Mouse (Mus musculus) heart, postnatal 10 days (tissue): ENCODE measurements around the gene Scamp4. TPM values are rescaled to one million over a fixed set of nuclear protein-coding genes. Genes with fewer than 3 reads are reported as not detected.
A peak's percentile ranks its signal among the peaks of the same experiment; 100 is the strongest.
"Not testable (repeated sequence)": the region's sequence is repeated elsewhere in the genome, so short reads cannot be mapped to it uniquely, and the experiment has no call there.

Experiments used
- DNase-seq, 2 experiments: peaks; one replicate each; pipeline ENCODE4 v3.0.0; 2021
- intact Hi-C: fragments of 180-260 bp; cut with DNase I; formaldehyde crosslinking; loops from one replicate; pipeline ENCODE4 v1.15.1; 2025
- total RNA-seq, 2 experiments: library from RNA; stranded (reverse); gene quantifications; 2 replicates each; pipeline ENCODE4 v1.2.3; 2021

Scamp4 gene
- total RNA-seq, 2 experiments from 2014 or later: 25.9 to 27.8 TPM

- DNase-seq: peak; percentile 98
- intact Hi-C loops: loop anchor here (2.0 kb wide), 3 partner anchors 33 to 77 kb away; partner anchors contain the start of gene Csnk1g2
These were observed 25.2 kb upstream of the Scamp4 start, which contains the start of gene Klf16 for GRCm38 (mm10) chr10:80577195-80578130. Gene Klf16 (minus strand): TSS chr10:80577321.

GRCm38 (mm10) chr10:80578131-80578750 lies 24.4 kb upstream of the Scamp4 start:
- intact Hi-C loops: loop anchor here (2.0 kb wide), 3 partner anchors 33 to 77 kb away; partner anchors contain the start of gene Csnk1g2
- DNase-seq: peak; percentile 89 to 92

GRCm38 (mm10) chr10:80578911-80579310 lies 23.8 kb upstream of the Scamp4 start:
- peak; percentile 73 for DNase-seq
- intact Hi-C loops: loop anchor here (2.0 kb wide), 3 partner anchors 32 to 76 kb away; partner anchors contain the start of gene Csnk1g2

GRCm38 (mm10) chr10:80583047-80583446 lies 19.6 kb upstream of the Scamp4 start:
- intact Hi-C loops: no loop called here
- no peak for DNase-seq

- intact Hi-C loops: no loop called here
- peak in 1 of 2 experiments; percentile 41 for DNase-seq
These were observed 18.6 kb upstream of the Scamp4 start for GRCm38 (mm10) chr10:80584045-80584488.

GRCm38 (mm10) chr10:80584642-80585552 lies 17.8 kb upstream of the Scamp4 start:
- DNase-seq: no peak
- intact Hi-C loops: no loop called here

GRCm38 (mm10) chr10:80585581-80585980 lies 17.1 kb upstream of the Scamp4 start:
- intact Hi-C loops: no loop called here

GRCm38 (mm10) chr10:80586407-80587304 lies 16.0 kb upstream of the Scamp4 start:
- intact Hi-C loops: no loop called here
- no peak for DNase-seq

More at GRCm38 (mm10) chr10:80585581-80585980, 17.1 kb upstream of the Scamp4 start:
- no peak for DNase-seq

- peak; percentile 68 to 73 for DNase-seq
- intact Hi-C loops: no loop called here
These were observed 15.4 kb upstream of the Scamp4 start for GRCm38 (mm10) chr10:80587305-80587657.

GRCm38 (mm10) chr10:80589127-80589878 lies 13.4 kb upstream of the Scamp4 start:
- intact Hi-C loops: no loop called here
- DNase-seq: no peak

- intact Hi-C loops: no loop called here
These were observed 12.5 kb upstream of the Scamp4 start, which contains the start of gene Abhd17a for GRCm38 (mm10) chr10:80589879-80590854. Gene Abhd17a (minus strand): TSS chr10:80590341.

GRCm38 (mm10) chr10:80596318-80596717 lies 6.4 kb upstream of the Scamp4 start:
- no peak for DNase-seq
- intact Hi-C loops: no loop called here

More at GRCm38 (mm10) chr10:80589879-80590854, 12.5 kb upstream of the Scamp4 start, which contains the start of gene Abhd17a:
- peak; percentile 97 to 98 for DNase-seq

GRCm38 (mm10) chr10:80603364-80603763 lies 692 bp downstream of the Scamp4 start:
- no peak for DNase-seq
- intact Hi-C loops: no loop called here

GRCm38 (mm10) chr10:80604001-80604509 lies 1.4 kb downstream of the Scamp4 start:
- intact Hi-C loops: no loop called here
- no peak for DNase-seq

GRCm38 (mm10) chr10:80604988-80605387 lies 2.3 kb downstream of the Scamp4 start:
- intact Hi-C loops: no loop called here

GRCm38 (mm10) chr10:80605721-80606120 lies 3.0 kb downstream of the Scamp4 start, which contains the start of gene Gm49322:
Gene Gm49322 (plus strand): TSS chr10:80606021.
- intact Hi-C loops, DNase-seq: not testable (repeated sequence)

More at GRCm38 (mm10) chr10:80604988-80605387, 2.3 kb downstream of the Scamp4 start:
- no peak for DNase-seq

- no peak for DNase-seq
- intact Hi-C loops: no loop called here
These were observed 3.6 kb downstream of the Scamp4 start for GRCm38 (mm10) chr10:80606306-80606705.
